Mouse (Mus musculus) heart, adult 2 months (tissue): ENCODE data around the gene Gm20388.

ENCODE experiments used
- CTCF ChIP-seq: fragments of 200-600 bp; IDR thresholded peaks from 2 replicates; pipeline ENCODE4 v1.8.1; 2022; ENCODE audit warnings: antibody characterized with exemption, mild to moderate bottlenecking, moderate library complexity
- EP300 ChIP-seq: fragments of 200-500 bp; IDR thresholded peaks from 2 replicates; pipeline ENCODE4 v1.6.1; 2011; ENCODE audit warnings: low read depth, low read length, control low read depth; ENCODE audit not compliant: insufficient read depth
- POLR2A ChIP-seq: fragments of 200-500 bp; IDR thresholded peaks from 2 replicates; pipeline ENCODE4 v1.6.1; 2011; ENCODE audit warnings: mild to moderate bottlenecking, low read depth, low read length, control low read depth; ENCODE audit not compliant: insufficient read depth

DNA sequence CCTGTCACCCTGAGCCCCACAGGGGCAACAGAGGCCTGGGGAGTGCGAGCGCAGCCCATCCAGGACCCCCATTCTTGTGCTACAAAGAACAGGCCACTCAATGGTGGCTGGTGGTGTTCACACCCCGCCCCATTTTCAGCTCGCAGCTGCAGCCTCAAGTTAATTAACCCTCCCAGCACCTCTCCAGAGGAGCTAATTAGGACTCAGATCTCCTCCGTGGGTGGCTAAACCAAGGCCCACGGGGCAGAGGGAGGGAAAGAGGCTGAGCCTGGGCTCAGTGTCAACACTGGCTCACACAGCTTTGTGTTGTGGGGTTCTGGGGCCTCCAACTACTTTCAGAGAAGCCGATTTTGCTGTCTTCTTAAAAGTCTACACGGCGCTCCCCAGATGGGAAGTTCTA is 393.5 kb downstream of the Gm20388 start:
- TF ChIP-seq POLR2A (no peak), CTCF (no peak), EP300 (no peak)
